Mouse (Mus musculus) erythroblast, embryonic 14.5 days (primary cell): ENCODE measurements around the gene Lgals3.

Experiments used
- GATA1 ChIP-seq: IDR thresholded peaks from 2 replicates; pipeline ENCODE4 v1.6.1; 2012; ENCODE audit warnings: low read length, inconsistent platforms, mixed read lengths
- TAL1 ChIP-seq: IDR thresholded peaks from 3 replicates; pipeline ENCODE4 v1.6.1; 2012; ENCODE audit warnings: low read length, inconsistent platforms, mixed read lengths

GRCm38 (mm10) chr14:47417346-47417745 is 49.8 kb downstream of the Lgals3 start:
- no peak for TF ChIP-seq TAL1
- no peak for TF ChIP-seq GATA1
